Mouse (Mus musculus): ENCODE measurements around the gene Narf.

The Narf gene

DNA sequence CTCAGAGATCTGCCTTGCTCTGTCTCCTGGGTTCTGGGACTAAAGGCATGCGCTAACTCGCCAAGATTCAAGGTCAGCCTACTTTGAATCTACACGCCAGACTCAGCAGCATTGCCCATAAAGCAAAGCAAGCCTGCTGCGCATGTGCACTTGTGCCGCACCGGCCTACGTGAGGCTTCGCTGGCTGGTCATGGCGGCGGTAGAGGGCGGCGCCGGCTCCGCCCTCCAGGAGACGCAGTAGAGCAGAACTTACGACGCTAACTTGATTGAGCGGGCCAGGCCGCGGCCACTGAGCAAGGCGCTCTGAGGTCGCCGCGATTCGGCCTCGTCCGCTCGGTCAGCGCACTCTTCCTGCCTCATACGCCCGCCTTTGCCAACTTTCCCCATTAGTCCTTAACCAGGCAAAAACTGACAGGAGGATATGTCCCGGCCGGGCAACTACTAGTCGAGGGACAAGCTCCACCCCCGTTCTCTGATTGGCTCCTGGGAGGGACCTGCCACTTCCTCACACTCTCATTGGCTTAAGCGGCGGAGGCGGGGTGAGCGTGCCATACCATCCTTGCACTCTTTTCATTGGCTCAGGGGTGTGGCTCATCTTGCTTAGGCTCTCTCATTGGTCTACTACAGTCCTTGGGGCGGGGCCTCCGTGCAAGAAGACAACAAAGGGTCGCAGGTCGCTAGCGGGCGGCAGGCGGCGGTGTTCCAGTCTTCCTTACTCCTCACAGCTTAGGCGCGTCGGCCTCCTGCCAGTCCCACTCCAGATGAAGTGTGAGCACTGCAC is at the start of gene Narf:
Gene Narf (plus strand): TSS at position 690 of the 781 bp plus-strand sequence.
- DNase-seq (ENCODE audit: low spot score in 2 of 2), result peak; percentile 98

DNA sequence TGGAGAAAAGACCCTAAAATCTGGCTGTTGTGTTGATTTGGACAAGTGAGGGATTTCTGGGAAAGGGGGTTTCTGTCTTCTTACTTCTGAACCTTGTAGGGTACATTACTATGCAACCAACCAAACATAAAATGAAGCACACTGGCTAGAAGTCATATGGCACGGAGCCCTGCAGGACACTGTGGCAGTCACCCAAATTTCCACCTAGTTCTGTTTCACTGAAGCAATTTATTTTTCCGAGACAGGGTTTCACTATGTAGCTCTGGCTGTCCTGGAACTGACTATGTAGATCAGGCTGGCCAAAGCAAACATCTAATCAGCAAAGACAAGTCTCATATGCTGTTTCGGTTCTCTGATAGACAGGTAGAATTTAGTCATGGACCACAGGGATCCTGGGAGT is 47.4 kb upstream of the Narf start:
- DNase-seq (ENCODE audit: low spot score in 2 of 2), result no peak

DNA sequence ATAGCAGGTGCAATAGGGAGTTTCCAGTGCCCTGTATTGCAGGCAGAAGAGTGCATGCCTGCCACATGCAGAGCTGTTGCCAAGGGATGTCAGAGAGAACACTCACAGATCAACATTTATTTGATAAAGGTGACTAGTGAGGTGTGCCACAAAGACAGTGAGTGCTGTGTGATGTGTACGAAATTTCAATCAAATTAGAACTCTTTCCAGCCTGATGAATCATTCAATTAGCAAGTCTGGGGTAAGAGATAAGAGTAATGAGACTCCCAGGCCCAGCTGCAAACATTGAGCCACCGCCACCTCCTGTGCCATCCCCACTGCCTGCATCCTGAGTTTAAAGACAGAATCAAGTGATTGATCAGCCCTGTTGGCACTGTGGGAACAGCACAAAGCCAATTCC is 44.3 kb upstream of the Narf start:
- DNase-seq (ENCODE audit: low spot score in 2 of 2), result no peak

DNA sequence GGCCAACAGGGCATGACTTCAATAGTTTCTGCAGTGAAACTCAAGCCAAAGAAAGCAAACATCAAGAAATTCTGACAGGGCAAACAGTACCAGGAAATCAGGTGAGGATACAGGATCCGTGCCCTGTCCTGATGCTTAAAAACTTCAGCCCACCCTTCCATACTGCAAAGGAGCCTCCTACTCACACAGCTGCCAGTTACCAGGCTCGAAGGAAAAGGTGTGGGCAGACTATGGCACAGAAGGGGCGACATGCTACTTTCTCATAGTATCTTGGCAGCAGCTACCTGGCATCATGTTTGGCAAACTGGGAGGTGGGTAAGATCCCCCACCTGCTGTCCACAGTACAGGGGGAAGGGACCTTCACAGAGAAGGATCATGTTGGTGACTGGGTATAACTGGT is 43.6 kb upstream of the Narf start:
- no peak for DNase-seq (ENCODE audit: low spot score in 2 of 2)

DNA sequence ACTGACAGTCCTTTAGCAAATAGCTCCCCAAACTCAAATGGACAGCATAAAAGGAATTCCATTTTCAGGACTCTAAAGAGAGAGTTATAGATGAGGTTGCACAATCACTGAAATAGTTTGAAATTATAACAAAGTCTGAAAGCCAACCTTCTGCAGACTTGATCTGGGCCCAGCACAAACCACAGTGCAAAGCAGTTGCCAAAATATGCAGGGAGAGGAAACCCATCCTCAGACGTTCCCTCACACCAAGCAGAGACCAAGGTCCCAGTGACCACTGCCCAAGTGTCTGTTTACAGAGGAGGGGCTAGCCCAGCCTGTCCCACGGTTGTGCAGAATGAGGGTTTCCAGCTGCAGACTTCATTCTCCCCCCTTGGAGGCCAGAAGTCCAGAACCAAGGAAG is 38.4 kb upstream of the Narf start:
- DNase-seq (ENCODE audit: low spot score in 2 of 2), result no peak

DNA sequence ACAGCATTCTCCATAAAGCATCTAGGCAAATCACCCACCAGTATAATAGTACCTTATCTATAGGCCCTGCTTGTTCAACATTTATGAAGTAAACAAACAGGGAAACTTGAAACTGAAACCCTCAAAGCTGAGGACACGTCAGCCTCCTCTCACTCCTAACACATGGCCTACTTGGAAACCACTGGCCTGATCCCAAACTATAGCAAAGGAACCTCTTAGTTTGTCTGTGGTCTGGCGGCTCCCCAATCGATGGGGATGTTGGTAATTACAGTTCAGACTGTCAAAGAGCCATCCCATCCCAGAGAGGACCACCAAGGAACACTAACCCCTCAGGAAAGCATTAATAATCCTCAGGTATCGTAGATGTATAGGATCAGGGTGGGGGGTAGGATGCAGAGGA is 37.2 kb upstream of the Narf start:
- no peak for DNase-seq (ENCODE audit: low spot score in 2 of 2)

DNA sequence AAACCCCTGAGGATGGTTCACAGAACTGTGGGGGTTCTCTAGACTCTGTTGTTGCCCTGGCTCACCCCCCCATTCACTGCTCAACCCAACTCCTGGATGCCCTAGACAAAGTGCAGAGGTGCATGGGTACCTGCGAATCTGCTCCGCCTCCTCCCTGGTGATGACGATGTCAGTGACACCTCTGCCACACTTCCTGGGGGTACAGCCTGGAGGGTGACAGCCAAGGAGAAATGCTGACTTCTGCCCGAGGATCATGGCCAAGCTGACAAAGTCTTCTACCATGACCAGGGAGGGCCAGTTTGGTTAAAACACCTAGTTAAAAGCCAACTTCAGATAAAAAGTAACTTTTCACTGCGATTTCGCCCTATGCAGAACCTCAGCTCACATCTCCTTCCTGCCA is 36.3 kb upstream of the Narf start:
- DNase-seq (ENCODE audit: low spot score in 2 of 2), result no peak

DNA sequence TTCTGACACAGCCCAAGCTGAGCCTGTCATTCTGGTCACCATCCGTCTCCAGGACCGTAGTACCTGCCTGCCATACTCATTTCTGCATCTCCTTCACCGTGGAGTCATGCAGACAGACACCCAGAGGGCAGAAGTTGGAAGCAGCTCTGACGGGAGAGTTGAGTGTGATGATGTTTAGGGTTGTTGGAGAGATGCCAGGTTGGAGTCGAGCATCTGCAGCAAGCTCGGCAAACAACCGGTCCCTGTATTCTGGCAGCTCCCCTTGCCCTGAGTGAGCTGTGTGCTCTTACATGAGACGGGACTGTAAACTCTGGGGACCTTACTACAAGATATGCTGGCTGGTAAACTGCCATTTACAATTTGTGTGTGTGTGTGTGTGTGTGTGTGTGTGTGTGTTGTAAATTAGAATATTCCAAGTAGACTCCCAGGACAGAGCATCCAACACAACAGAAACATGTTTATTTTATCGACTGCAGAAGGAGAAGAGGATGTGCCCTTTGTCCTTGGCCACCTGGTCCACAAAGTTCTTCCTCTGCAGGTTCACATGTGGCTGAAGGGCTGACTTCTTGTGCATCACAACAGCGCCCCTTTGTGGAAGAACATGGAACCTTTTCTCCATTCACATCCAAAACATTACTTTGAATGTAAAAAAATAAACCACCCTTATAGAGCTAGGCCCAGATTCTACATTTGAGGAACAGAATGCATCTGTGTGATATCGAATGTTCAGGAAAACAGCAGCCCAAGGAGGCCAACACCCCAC is 35.4 kb upstream of the Narf start:
- peak in 1 of 2 experiments; percentile 28 for DNase-seq (ENCODE audit: low spot score in 2 of 2)

DNA sequence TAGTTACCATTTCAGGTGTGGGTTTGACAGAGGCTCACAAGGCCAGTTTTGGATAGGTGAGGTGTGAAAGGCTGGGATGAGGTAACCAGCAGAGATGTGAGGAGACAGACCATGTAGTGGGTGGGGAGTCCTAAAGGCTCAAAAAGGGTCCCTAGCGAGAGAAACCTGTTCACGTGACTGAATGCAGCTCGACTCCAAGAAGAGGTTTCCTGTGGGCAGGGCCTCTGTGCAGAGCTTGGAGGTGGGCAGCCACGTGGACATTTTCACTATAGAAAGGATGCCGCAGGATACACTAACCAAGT is 33.2 kb upstream of the Narf start:
- no peak for DNase-seq (ENCODE audit: low spot score in 2 of 2)

DNA sequence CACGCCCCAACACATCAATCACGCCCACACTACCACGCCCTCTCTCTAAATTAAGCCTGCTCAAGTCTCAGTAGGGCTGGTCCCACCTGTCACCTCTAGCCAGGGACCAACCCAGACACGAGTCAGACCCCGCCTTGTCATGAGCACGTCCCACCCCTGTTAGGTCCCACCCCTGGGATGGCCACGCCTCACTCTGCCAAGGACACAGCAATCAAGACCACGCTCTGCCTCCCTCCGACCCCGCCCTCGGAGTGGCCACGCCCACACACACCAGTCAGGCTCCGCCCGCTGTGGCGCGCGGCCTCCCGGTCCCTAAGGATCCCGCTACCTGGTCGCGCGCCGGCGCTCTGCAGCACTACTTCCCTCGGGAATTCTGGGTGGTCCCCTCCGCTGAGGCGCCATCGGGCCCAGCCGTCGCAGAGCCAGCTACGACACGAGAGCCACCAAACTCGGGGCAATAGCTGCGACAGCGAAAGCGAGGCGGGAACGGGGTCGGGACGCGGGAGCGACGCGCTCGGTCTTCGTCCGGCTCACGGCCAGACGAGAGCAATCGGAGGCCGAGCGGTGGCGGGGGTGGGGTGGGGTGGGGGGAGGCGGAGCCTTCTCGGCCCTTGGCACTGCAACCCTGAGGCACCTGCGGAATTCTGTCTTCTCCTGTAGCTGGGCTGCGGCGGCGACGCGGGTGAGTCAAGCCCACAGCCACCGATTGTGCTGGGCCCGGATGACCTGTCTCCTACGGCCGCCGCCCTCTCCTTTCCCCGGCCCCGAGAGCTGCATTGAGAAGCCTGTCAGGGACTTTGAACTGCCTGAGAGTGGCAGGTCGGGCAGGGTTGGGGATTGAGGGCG is 32.7 kb upstream of the Narf start, which contains the start of the genes Hexdc and Ogfod3:
Gene Hexdc (plus strand): TSS at position 273 of the 846 bp plus-strand sequence.
Gene Ogfod3 (minus strand): TSS at position 551 of the 846 bp plus-strand sequence.
- peak; percentile 96 to 97 for DNase-seq (ENCODE audit: low spot score in 2 of 2)

DNA sequence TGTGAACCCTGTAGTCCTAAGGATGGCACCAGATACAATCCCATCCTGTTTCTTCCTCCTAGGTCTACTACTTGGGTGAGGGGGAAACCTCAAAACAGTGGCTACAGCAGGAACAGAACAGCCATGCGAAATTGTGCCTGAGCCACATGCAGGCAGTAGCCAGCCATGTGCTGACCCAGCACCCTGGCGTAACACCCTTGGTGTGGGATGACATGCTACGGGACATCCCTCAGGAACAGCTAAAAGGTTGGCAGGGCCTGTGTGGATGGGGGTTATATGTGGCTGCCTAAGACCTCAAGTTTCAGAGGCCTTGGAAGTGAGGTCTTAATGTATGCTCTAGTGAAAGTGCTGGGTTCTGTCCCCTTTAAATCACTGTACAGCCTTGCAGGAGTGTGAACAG is 20.2 kb upstream of the Narf start:
- DNase-seq (ENCODE audit: low spot score in 2 of 2), result no peak

DNA sequence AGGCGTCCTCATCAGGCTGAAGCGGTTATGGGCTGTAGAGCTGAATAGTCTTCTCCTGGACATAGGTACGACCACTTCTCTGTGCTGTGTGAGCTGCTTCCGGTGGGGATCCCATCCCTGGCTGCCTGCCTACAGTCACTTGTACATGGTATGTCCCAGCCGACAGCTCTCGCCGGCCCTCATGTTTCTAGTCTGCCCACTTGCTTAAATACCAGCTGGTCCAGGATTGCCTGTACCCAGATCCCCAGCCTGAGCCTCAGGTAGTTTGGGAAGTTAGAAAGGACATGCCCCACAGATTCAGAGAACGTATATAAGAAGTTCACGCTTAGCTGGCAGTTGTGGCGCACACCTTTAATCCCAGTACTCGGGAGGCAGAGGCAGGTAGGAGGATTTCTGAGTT is 17.3 kb upstream of the Narf start:
- no peak for DNase-seq (ENCODE audit: low spot score in 2 of 2)

DNA sequence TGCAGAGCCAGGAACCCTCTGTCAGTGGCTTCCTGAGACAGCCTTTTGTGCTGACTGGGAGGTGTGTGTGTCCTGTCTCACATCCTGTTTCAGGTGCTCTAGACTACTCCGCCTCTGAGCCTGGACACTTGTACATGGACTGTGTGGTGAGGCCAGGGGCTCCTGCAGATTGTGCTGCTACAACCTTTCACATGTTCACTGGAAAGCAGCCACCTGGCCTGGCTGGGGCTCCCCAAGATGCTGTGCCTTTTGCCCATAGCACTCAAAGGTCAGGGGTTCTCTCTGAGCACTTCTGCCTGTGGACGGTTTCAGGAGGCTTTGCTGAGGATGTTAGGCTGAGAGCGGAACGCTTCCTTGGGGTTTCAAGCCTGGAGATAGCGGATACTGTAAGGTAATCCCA is 16.3 kb upstream of the Narf start:
- DNase-seq (ENCODE audit: low spot score in 2 of 2), result no peak

DNA sequence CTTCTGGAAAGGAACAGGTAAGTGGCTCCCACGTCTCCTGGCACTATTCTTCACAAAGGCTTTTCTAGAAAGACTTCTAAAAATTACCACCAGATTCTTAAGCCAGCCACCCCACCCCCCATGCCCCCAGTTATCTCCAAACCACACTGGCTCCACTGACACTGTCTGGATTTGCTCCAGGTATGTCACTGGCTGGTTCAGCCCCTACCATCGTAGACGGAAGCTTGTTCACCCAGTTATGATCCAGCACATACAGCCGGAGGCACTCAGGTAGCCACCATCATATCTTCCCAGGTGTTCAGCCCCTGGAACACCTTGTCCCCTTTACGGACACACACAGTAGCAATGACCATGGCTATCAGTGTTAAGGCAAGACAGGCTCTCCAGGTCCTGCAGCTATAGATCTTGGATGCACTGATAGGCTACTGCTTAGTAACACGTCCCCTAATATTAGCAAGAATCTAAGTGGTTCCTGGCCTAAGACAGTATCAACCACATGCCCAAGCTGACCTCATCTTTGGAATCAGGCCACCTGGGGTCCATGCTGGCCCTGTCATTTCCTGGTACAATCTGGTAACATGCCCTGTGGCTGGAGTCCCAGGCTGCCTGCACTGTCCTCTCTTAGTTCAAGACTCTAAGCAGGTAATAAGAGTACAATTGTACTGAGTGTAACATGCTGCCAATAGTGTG is 15.6 kb upstream of the Narf start:
- no peak for DNase-seq (ENCODE audit: low spot score in 2 of 2)

DNA sequence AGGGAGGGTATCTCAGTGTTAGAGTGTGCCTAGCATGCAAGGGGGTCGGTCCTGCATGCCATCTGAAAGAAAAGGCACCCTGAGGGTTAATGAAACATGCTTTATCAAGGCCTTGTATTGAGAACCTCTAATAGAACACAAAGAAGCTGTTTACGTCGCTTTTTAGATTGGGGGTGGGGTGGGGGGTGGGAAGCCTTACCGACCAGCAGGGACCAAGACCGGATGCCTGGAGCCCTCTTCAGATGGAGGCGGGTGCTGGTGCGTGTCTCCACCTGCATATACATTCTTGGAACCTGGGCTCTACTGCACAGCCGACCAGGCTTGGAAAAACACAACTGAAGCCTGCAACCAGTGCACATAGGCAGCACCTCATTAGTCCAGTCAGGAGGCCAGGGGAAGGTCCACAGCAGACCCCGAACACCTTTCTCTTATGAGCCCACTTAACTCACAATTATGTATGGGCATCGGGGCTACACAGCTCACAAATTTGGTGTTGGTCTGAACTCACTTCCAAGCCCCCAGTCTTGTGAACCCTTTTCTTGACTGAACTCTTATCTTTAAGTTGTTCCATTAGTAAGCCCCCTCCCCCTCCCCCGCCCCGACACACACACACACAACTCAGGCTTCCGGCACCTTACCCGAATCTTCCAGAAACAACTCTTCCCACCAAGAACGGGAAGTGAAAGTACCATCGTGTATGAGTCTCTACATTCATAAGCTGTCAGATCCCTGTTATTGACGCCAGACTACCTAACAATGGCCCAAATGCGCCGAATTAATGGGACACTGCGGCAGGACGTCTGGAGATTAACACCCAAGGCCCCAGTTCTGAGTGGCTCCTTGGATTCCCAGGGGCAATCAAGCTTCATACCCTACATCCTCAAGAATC is 8.7 kb upstream of the Narf start:
- no peak for DNase-seq (ENCODE audit: low spot score in 2 of 2)

DNA sequence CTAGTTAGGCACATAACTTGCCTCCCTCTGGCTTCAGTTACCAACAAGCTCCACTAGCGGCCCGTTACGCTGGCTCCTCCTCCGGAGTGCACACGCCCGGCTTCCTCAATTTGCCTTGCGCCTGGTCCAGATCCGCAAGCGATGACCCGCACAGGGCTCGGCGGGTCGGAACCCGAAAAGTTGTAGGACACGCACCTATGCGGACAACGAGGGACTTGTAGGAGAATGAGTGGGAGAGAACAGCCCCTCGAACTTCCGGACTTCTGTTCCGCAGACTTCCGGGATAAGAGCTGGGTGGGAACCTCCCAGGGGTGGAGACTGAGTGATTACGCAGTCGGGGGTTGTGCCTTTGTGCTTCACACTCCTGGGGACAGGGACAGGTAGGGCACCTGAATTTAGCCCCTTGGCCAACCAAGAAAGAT is 8.0 kb upstream of the Narf start, which contains the start of gene Cybc1:
Gene Cybc1 (minus strand): TSS at position 305 of the 422 bp plus-strand sequence.
- peak; percentile 77 to 85 for DNase-seq (ENCODE audit: low spot score in 2 of 2)

DNA sequence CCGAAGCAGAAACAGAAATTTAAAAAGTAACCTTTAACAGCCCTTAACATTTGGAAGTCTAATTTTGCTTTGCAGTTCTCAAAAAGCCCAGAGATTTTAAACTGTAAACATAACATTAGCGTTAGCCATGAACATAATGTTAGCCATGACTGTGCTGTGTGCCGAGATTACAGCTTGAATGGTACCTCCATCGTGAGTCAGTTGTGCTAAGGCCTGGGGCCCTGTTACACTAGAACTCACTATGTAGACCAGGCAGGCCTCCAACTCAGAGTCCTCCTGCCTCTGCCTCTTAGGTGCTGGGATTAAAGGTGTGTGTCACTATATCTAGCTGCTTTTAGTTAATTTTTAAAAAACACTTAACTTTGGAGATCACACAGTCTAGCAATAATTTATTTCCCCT is 5.9 kb upstream of the Narf start:
- DNase-seq (ENCODE audit: low spot score in 2 of 2), result no peak

DNA sequence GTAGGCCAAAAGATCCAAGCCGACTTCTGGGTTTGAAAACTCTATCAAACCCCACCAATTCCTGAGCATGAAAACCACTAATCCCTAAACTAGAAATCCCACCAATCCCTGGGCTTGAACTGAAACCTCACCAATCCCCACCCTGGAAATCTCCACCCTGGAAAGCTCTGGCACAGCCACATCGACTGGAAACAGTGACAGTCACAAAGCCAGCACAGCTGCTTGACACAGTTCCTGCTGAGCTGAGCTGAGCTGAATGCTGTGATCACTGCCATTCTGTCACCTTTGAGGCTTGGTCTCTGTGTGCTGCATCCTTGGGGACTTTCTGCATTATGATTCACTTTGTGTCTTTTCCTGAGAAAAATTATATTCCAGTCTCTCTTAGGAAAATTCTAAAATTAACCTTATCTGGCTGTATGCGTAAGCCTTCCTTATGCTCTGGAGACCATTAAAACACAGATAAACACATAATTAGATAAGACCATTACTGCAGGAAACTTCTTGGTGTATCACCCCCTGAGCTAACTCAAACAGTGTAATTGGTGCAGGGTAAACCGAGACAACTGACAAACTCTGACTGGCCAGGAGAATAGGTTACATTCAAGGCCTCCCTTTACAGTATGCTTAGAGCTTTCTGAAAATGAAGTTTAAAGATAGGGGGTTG is 5.3 kb upstream of the Narf start:
- no peak for DNase-seq (ENCODE audit: low spot score in 2 of 2)

DNA sequence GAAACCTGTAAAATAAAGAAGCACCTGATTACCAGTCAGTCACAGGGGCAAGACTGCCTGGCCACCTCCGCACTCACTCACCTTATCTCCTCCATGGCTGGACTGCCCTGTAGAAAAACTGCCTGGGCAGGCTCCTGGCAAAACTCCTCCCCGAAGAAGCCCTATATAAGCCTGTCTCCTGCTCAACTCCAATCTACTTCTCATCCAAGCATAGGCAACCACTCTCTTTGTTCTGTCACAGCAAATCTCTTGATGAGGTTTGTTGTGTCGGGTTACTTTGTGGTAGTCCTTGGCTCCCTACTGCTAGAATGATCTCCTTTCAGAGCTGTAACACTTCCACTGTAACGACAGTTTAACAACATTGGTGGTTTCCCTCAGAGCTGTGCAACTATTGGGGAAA is 4.3 kb upstream of the Narf start:
- DNase-seq (ENCODE audit: low spot score in 2 of 2), result no peak

All from spleen, postnatal 4 days (tissue).